Mouse (Mus musculus) right cerebral cortex, adult 18-20 months (tissue): ENCODE results near the gene Insm1.

ENCODE experiments used
- DNase-seq: peaks from one replicate; pipeline ENCODE4 v3.0.0; 2022; ENCODE audit warnings: mixed read lengths

The Insm1 gene

GRCm38 (mm10) chr2:146225818-146226217 lies 4.1 kb downstream of the Insm1 start:
- DNase-seq: no peak

DNA sequence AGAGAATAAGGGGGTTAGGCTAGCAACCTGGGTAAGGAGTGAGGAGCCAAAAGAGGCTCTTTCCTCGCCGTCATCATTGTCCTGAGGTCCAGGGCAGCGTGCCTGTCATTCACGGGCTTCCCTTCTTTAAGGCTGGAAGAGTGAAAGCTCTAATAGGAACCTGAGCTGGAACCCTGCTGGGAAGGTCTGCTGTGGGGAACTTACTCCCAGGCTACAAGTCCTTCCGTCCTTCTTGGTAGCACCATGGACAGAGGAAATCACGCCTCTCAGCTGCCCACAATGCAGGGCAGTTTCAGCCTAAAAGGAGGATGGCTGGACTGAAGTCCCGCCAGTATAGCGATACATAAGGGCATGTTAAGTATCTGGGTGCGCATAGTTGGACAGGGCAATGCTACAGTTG lies 4.8 kb downstream of the Insm1 start:
- DNase-seq: no peak

- no peak for DNase-seq
Measured at GRCm38 (mm10) chr2:146227646-146228045, 5.9 kb downstream of the Insm1 start.

DNA sequence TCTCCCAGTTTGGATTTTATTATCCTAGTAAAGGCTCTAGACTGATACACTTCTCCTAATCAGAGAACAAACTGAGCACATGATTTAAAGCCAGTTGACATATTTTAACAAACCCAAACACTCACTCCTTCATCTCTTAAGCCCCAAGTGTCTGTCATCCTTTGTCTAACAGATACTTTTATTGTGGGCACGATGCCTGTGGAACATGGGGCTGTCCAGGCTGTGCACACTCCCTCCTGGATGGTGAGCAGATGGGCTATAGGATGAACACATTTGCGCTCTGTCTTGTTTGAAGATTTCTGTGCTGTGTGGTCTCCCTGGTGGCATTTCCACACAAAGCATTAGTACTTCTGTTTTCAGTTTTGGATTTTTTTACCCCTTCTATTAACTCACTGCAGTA lies 6.7 kb downstream of the Insm1 start:
- no peak for DNase-seq

DNA sequence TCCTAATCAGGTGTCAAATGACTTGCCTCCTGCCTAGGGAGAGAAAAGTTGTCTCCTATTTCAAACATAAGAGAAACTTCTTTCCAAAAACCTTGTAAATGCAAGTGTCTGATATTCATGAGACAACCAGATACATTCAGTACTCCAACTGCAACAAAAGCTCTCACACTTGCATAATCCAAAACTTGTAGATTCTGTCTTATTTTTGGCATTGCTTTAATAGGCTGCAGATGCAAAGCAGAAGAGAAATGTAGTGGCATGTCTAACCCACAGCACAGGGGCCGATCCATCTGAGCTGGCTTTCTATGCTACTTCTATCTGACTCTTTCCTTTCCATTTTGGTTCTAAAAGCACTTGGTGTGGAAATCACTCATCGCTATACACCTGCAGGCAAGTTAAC lies 9.8 kb downstream of the Insm1 start:
- no peak for DNase-seq

- DNase-seq: no peak
Measured at GRCm38 (mm10) chr2:146239196-146239747, 17.6 kb downstream of the Insm1 start.

DNA sequence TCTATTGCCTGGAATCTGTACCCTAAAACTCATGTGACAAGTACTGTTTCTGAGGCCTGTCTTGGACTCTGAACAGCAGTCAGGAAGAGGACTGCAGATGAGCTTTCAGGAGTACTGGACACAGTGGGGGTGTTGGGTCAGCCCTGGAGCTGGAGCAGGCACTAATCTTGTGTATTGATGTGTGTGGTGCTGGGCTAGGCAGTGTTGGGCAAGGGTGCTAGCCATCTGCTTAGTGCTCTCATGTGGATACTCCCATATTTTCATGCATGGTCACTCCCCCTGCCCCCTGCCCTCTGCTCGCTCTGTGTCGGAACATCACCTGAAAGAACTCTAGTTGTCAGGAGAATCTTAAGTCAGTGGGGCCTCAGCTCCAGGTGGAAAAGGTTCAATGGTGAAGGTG lies 22.3 kb downstream of the Insm1 start:
- no peak for DNase-seq

- no peak for DNase-seq
Measured at GRCm38 (mm10) chr2:146245401-146245800, 23.7 kb downstream of the Insm1 start.

- DNase-seq: peak; percentile 39
Measured at GRCm38 (mm10) chr2:146246409-146247075, 24.8 kb downstream of the Insm1 start.

DNA sequence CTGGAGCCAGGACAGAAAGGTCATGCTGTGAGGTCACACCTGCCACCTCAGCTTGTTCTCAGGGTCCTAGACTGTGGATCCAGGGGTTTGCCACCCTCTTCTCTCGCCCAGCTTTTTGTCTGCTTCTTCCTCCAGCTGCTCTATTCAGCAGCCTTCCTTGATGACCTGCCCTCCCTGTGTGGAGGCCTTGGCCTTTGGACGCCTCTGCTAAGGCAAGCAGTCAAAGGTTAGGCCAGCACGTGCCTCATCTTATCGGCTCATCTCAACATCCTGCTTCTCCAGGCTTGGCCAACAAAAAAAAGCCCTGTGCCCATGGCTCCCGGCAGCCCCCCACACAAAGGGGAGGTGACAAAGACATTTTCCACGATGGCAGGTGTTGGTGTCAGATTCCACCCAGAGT lies 25.9 kb downstream of the Insm1 start:
- DNase-seq: no peak

GRCm38 (mm10) chr2:146249033-146249432 lies 27.3 kb downstream of the Insm1 start:
- DNase-seq: no peak

GRCm38 (mm10) chr2:146250236-146250904 lies 28.6 kb downstream of the Insm1 start:
- DNase-seq: no peak

GRCm38 (mm10) chr2:146254387-146254786 lies 32.7 kb downstream of the Insm1 start:
- DNase-seq: no peak

GRCm38 (mm10) chr2:146255636-146256035 lies 33.9 kb downstream of the Insm1 start:
- no peak for DNase-seq

GRCm38 (mm10) chr2:146256321-146256875 lies 34.7 kb downstream of the Insm1 start:
- DNase-seq: no peak

- no peak for DNase-seq
Measured at GRCm38 (mm10) chr2:146257037-146257436, 35.3 kb downstream of the Insm1 start.

DNA sequence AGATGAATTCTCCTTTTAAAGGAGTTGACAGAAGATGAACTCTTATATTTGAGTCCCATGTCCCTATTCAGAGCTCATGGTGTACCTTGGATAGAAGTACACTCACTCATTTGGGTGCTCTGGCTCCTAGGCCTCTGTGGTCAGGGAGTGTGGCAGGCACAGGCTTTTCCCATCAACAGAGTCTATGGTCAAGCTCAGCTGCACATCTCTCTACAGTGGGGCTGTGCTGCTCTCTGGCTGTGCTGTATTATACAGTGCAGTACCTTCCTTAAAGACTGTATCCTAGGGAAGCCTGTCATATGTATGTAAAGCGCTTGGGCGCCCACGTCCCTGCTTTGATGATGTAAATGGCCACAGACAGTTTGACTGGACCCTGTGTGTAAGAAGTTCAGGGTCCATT lies 35.9 kb downstream of the Insm1 start:
- DNase-seq: no peak

DNA sequence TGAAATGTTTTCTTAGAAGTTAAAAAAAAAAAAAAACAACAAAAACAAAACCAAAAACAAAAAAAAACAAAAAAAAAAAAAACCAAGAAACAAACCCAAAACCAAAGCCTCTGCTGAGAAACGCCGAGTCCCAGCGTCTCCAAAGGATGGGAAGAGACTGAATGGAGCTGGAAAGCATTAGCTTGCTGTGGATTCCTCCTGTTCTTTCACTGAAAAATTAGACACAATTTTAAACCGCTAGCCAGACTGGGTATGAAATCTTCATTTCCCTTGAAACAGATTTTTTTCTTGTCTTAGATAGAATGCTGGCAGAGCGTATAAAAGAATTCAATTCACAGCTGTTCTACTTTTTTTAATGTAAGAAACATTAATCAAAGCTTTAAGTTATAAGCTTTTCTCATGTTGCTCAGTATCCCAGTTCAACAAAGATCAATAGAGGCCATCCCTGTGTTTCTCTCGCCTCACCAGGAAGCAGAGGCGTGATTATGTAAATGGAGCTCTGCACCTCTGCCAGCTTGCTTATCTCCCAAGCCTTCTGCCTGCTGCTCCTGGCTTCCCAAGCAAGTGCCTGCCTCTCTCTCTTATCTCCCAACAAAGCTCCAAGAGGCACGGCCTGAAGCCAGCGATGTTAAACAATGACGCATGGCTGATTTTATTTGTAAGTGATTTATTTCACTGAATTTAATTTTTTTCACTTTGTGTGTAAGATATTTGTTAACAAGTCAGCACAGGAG lies 37.2 kb downstream of the Insm1 start:
- DNase-seq: peak; percentile 74

DNA sequence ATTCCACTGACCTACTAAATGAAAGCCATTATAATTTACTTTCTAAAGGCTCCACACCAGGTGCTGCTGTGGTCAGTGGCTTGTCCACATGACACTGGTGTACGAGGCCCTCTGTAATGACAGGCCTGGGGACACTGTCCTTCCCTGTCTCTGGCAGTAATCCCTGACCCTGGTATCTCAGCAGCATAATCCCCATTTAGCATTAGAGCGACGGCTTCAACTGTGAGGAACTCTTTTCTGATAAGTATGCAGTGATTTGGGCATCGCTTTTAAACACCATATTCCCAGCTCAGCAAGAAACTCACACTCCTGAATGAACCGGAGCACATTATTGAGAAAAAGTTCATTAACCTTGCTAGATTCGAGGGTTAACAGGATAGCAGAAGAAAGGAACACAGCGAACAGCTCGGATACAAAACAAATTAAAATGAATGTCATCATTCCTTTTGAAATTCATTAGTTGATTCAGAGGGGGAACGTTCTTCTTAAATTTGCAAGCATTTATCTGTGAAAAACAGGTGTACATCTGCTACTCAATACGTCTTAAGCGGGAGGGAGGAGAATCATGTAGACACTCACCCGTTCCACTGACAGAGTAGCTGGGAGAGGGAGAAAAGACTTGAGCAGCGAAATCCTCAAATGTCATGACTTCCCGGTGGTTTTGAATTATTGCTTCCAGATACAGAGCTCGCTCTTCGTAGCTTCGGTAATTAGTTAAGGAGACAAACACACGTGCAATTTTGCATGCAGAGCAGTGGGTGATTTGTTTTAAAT lies 38.3 kb downstream of the Insm1 start:
- no peak for DNase-seq

GRCm38 (mm10) chr2:146261146-146261545 lies 39.4 kb downstream of the Insm1 start:
- no peak for DNase-seq

DNA sequence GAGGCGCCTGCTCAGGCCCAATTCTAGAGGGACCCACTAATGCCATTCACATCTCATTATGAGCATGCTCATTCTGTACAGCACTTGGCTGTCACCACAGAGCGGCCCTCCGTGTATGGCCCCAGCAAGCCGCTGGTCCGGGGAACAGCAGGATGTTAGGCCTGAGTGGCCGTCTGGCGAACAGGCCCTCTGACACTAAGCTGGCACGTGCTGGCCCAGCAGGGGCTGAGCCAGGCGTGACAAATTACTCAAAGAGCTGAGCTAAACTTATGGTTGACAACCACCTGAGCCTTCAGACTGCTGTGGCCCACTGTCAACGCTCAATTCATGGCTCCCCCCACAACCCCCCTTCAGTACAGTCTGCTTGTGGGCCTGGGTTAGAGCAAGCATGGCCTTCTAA lies 40.5 kb downstream of the Insm1 start:
- no peak for DNase-seq

- no peak for DNase-seq
Measured at GRCm38 (mm10) chr2:146262966-146263365, 41.2 kb downstream of the Insm1 start.

DNA sequence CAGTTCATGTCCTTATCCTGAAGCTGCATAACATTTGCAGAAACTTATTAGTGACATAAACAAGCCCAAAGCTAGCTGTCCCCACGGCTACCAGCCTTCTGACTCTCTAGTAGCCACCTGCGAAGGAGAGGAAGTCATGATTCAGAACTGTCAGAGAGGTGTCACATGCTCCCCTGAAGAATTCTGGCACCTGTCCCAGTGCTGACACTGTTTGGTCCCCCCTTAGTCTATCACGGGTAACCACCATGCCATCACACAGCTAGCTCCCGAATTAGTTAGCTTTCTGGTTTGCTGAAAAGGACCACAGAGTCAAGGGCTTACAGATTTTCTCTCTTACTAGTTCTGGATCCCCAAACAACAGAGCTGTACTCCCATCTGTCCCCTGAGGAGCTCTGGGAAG lies 43.3 kb downstream of the Insm1 start:
- DNase-seq: no peak
